Mouse (Mus musculus) liver, embryonic 11.5 days (tissue): Measurements from ENCODE around the gene Klk1b5. TPM values are rescaled to one million over a fixed set of nuclear protein-coding genes. Genes with fewer than 3 reads are reported as not detected.
"Not testable (repeated sequence)": the region's sequence is repeated elsewhere in the genome, so short reads cannot be mapped to it uniquely, and the experiment has no call there.

Experiments
- ATAC-seq: fragments of 200-750 bp; cut with Nextera tagmentation; replicated peaks from 2 replicates; pipeline ENCODE4 v1.8.0; 2017; ENCODE audit warnings: moderate number of reproducible peaks, mild to moderate bottlenecking, moderate TSS enrichment, moderate library complexity; ENCODE audit not compliant: low FRiP score
- DNase-seq: peaks from one replicate; pipeline ENCODE4 v3.0.0-alpha.2; 2017; ENCODE audit warnings: low spot score
- H3K27ac ChIP-seq: fragments of 300-500 bp; sonication (generic); 2 replicates; pipeline ENCODE4 v1.5.1; 2014; ENCODE audit warnings: mild to moderate bottlenecking, low read depth, low read length, control low read depth
- H3K27me3 ChIP-seq: fragments of 300-500 bp; sonication (generic); replicated peaks from 2 replicates; pipeline ENCODE4 v1.6.1; 2014; ENCODE audit warnings: low read length, mixed read lengths; ENCODE audit not compliant: control insufficient read depth, insufficient read depth
- H3K36me3 ChIP-seq: fragments of 300-500 bp; sonication (generic); 2 replicates; pipeline ENCODE4 v1.6.1; 2014; ENCODE audit warnings: mild to moderate bottlenecking, low read length, moderate library complexity, mixed read lengths; ENCODE audit not compliant: control insufficient read depth, insufficient read depth
- H3K4me1 ChIP-seq: fragments of 300-500 bp; sonication (generic); replicated peaks from 2 replicates; pipeline ENCODE4 v1.6.1; 2014; ENCODE audit warnings: low read length, mixed read lengths; ENCODE audit not compliant: control insufficient read depth, insufficient read depth
- H3K4me2 ChIP-seq: fragments of 300-500 bp; sonication (generic); 2 replicates; pipeline ENCODE4 v1.6.1; 2014; ENCODE audit warnings: mild to moderate bottlenecking, control low read depth, moderate library complexity
- H3K4me3 ChIP-seq: fragments of 300-500 bp; sonication (generic); 2 replicates; pipeline ENCODE4 v1.5.1; 2014; ENCODE audit warnings: low read depth, low read length, control low read depth
- H3K9ac ChIP-seq: fragments of 300-500 bp; sonication (generic); 2 replicates; pipeline ENCODE4 v1.6.1; 2014; ENCODE audit warnings: low read depth, low read length, control low read depth
- H3K9me3 ChIP-seq: fragments of 300-500 bp; sonication (generic); 2 replicates; pipeline ENCODE4 v1.6.1; 2016; ENCODE audit warnings: low read length, inconsistent platforms, mixed read lengths; ENCODE audit not compliant: control insufficient read depth
- WGBS: fragments of 180-500 bp; shearing (Covaris S2); extraction: QIAGEN DNeasy Blood & Tissue Kit; methylation state at CpG from one replicate; pipeline ENCODE4 v1.1.7; 2014; 5-methylcytosine and 5-hydroxymethylcytosine counted together
- polyA plus RNA-seq: library from polyadenylated mRNA; unstranded; fragments of >200 nt; fragmentation: Nextera tagmentation; extraction: Ambion mirVana; gene quantifications from 2 replicates; pipeline ENCODE4 v1.2.1, GENCODE M21; 2014

Gene Klk1b5
- not detected in 2 replicates for polyA plus RNA-seq

DNA sequence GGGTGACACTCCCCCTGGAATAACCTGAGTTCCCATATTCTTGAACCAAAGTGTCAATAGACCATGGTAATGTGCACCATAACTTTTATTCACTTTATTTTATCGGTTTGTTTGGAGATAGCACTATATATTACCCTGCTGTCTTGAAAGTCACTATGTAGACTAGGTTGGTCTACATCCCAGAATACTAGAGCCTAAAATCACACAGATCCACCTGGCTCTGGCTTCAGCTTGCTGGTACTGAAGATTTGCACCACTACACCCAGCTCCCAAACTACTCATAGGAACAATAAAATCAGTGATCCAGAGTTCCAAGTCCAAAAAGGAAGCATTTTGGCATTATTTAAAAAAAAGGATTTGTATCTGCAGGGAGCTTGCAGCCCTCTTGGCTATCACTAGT lies at the start of gene Klk1b5:
Klk1b5 (plus strand) TSS at position 301 of the 400 bp plus-strand sequence.
- Histone ChIP-seq H3K9ac (no peak within 1 kb of the TSS), H3K27ac (no peak within 1 kb of the TSS), H3K27me3 (no peaks in the 10 kb centered on the region), H3K36me3 (no peaks in the 10 kb centered on the region), H3K9me3 (no peaks in the 10 kb centered on the region), H3K4me3 (no peak within 1 kb of the TSS), H3K4me2 (no peak within 1 kb of the TSS), H3K4me1 (no peaks in the 10 kb centered on the region)
- no peak for ATAC-seq
- no peak for DNase-seq
- whole genome bisulfite sequencing, result 83% methylated on average over 1 of the region's 1 CpGs

DNA sequence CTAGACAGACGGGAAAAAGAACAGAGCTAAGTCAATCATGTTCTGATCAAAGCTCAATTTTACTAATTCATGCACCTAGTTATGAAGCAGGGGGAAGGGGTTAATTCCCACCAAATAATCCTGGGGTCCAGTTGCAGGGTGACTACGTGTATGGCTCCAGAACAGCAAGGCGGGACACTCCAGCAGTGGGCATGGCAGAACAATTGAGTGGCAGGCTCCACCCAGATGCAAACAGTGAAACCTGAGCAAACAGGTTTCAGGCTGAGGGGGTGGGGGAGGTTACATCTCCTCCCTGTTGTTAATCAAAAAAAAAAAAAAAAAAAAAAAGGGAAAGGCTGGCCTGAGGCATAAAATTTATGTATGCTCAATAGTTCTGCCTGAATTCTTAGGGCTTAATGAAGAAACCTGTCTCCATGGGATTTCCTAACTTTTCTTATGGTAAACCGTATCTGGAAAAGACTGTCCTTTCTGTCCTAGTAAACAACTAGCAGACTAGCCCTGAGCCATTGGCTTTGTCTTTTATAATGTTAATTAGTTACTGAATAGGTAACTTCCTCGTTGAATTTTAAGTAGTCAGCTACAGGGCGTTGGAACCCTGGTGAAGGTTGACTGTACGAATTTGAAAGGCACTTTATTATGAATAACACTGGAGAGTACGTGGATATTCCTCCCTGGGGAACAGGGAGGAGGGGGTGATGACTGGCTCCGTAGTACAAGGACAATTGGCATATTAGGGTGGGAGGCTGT lies 36.3 kb upstream of the Klk1b5 start:
- DNase-seq (no peak), ATAC-seq (no peak)
- Histone ChIP-seq H3K27me3 (no peaks in the 10 kb centered on the region), H3K36me3 (no peaks in the 10 kb centered on the region), H3K9me3 (no peaks in the 10 kb centered on the region), H3K27ac (no peak overlapping the region), H3K9ac (no peak overlapping the region), H3K4me2 (no peak overlapping the region), H3K4me1 (no peaks in the 10 kb centered on the region), H3K4me3 (no peak overlapping the region)
- 71% methylated on average over 9 of the region's 9 CpGs for WGBS

- not testable (repeated sequence) for ATAC-seq, H3K27ac ChIP-seq, H3K36me3 ChIP-seq, H3K9me3 ChIP-seq, H3K4me2 ChIP-seq, H3K9ac ChIP-seq, H3K4me1 ChIP-seq, H3K4me3 ChIP-seq, DNase-seq, H3K27me3 ChIP-seq
- WGBS, result 63% methylated on average over 8 of the region's 8 CpGs
Measured at GRCm38 (mm10) chr7:44186516-44186915, 29.2 kb upstream of the Klk1b5 start.

DNA sequence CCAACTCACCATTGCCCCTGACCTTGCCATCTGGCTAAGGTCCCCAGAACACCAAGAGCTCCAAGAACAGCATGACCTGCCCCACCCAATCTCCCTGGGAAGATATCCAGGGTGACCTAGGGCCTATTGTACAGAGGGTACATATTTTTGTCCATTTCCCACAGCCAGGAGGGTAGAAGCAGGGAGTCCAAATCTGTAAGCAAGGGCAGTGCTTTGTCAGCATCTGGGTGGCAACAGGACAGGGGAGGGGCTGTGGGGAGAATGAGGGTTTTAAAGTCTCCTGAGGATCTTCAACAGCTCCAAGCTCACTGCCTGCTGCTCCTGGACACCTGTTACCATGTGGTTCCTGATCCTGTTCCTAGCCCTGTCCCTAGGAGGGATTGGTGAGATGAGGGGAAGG lies 27.8 kb upstream of the Klk1b5 start, which contains the start of gene Klk1b24:
Klk1b24 (plus strand) TSS at position 301 of the 400 bp plus-strand sequence.
- H3K36me3 ChIP-seq, H3K4me3 ChIP-seq, DNase-seq, H3K27ac ChIP-seq, H3K4me1 ChIP-seq, H3K9ac ChIP-seq, ATAC-seq, H3K9me3 ChIP-seq, H3K4me2 ChIP-seq, H3K27me3 ChIP-seq: not testable (repeated sequence)

- not testable (repeated sequence) for ATAC-seq, H3K4me3 ChIP-seq, H3K27ac ChIP-seq, H3K4me2 ChIP-seq, H3K9ac ChIP-seq, H3K36me3 ChIP-seq, H3K9me3 ChIP-seq, H3K27me3 ChIP-seq, H3K4me1 ChIP-seq
- 89% methylated on average over 1 of the region's 1 CpGs for WGBS
- peak; percentile 6 for DNase-seq
Measured at GRCm38 (mm10) chr7:44193466-44193865, 22.3 kb upstream of the Klk1b5 start.

DNA sequence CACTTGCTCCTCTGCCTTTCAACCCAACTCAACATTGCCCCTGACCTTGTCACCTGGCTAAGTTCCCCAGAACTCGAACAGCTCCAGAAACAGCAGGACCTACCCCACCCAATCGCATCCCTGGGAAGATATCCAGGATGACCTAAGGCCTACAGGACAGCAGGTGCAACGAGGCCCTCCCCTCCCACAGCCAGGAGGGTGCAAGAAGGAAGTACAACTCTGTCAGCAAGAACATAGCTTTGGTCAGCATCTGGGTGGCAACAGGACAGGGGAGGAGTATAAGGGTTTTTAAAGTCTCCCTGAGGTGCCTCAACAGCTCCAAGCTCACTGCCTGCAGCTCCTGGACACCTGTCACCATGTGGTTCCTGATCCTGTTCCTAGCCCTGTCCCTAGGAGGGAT lies 17.9 kb upstream of the Klk1b5 start, which contains the start of gene Klk1b3:
Klk1b3 (plus strand) TSS at position 301 of the 400 bp plus-strand sequence.
- H3K27ac ChIP-seq, result no peak within 1 kb of the TSS
- no peaks in the 10 kb centered on the region for H3K36me3 ChIP-seq
- WGBS, result 59% methylated on average over 3 of the region's 3 CpGs
- no peak for ATAC-seq
- H3K27me3 ChIP-seq, result no peaks in the 10 kb centered on the region
- H3K4me2 ChIP-seq, result no peak within 1 kb of the TSS
- H3K4me3 ChIP-seq, result no peak within 1 kb of the TSS
- no peaks in the 10 kb centered on the region for H3K4me1 ChIP-seq
- DNase-seq, result no peak
- H3K9me3 ChIP-seq, result no peaks in the 10 kb centered on the region
- no peak within 1 kb of the TSS for H3K9ac ChIP-seq

DNA sequence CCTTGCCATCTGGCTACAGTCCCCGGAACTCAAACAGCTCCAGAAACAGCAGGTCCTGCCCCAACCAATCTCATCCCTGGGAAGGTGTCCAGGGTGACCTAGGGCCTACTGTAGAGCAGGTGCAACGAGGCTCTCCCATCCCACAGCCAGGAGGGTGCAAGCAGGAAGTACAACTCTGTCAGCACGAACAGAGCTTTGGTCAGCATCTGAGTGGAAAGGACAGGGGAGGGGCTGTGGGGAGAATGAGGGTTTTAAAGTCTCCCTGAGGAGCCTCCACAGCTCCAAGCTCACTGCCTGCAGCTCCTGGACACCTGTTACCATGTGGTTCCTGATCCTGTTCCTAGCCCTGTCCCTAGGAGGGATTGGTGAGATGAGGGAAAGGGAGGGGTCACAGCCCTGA lies 8.6 kb upstream of the Klk1b5 start, which contains the start of gene Klk1b4:
Klk1b4 (plus strand) TSS at position 301 of the 400 bp plus-strand sequence.
- H3K27ac ChIP-seq, DNase-seq, H3K27me3 ChIP-seq, H3K4me3 ChIP-seq, H3K4me1 ChIP-seq, ATAC-seq, H3K9me3 ChIP-seq, H3K9ac ChIP-seq, H3K4me2 ChIP-seq, H3K36me3 ChIP-seq: not testable (repeated sequence)
- 44% methylated on average over 3 of the region's 3 CpGs for WGBS

DNA sequence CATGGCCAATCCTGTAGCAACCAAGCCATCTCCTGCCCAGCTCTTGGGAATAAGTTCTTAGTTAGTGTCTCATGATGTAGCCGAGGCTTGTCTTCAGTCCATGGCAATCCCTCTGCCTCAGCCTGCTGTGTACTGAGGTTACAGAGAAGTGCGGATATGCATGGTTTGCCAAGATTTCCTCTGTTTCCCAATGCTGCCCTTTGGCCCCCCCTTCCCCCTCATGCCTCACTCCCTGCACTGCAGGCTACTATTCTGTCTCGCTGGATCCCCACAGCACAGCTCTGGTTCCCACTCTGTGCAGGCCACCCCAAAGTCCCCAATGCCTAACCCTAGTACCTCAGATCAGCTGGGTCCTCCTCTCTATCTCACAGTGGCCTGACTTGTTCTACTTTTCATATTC lies 7.4 kb upstream of the Klk1b5 start:
- Histone ChIP-seq H3K4me3 (no peak overlapping the region), H3K36me3 (no peaks in the 10 kb centered on the region), H3K4me1 (no peaks in the 10 kb centered on the region), H3K9me3 (no peaks in the 10 kb centered on the region), H3K4me2 (no peak overlapping the region), H3K9ac (no peak overlapping the region), H3K27me3 (no peaks in the 10 kb centered on the region), H3K27ac (no peak overlapping the region)
- 72% methylated on average over 3 of the region's 3 CpGs for WGBS
- no peak for ATAC-seq
- no peak for DNase-seq

DNA sequence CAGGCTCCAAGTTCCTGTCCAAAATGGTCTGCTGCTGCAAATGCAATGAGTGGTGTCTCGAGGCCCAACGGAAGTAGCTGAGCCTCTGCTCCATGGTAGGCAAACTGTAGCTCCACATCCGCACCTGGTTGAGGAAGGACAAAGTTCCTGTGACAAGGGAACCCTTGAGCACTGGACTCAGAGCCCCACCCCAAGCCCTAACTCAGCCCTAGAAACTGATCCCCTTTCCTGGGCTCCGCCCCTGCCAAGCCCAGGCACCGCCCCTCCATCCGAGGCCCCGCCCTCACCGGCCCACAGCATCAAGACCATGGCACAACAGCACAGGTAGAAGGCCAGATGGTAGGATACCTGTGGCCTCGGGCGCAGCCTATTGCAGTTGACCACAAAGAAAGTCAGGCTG lies 5.9 kb downstream of the Klk1b5 start:
- H3K9me3 ChIP-seq, H3K4me2 ChIP-seq, H3K27me3 ChIP-seq, H3K36me3 ChIP-seq, DNase-seq, H3K9ac ChIP-seq, H3K4me1 ChIP-seq, H3K4me3 ChIP-seq, H3K27ac ChIP-seq, ATAC-seq: not testable (repeated sequence)
- 54% methylated on average over 8 of the region's 10 CpGs for WGBS
